Mouse (Mus musculus): ENCODE data around the gene Pik3ca.

DNA sequence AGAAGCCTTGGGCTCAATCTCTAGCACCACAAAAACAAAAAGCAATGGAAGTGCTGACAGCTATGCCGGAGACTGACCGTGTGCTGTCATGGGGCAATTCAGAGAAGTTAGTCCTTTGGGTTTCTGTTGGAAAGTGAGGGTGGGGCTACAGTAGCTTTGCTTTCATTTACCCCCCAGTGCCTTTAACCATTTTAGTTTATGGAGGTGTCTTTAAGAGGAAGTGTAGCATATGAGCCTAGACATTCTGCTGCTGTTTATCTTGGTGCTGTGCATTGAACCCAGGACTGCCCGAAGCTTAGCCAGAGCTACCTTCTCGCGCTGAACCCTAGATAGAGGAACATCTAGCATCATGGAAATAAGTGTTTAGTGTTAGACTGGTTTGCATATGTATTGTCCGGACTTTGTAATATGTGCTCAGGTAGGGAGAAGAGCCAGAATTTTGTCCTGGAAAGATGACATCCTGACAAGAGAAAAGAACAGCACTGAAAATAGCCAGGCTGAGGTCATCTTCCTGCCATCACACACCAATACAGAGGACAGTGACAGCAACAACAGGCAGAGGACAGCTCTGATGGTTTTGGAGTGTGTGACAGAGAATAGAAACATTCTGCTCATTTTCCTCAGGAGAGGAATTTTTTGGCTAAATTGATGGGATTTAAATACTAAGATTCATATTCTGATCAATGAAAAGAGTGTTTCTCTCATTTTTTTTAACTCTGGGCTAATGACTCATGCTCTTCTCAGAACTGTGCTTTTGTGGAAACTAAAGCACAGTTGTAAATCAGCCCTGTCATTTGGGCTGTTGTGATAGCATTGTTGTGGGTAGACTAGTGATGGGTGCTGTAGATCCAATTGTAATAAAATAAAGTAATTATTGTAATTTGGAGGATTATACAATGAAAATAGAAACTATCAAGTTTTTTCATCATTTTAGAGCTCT is 23.9 kb downstream of the Pik3ca start:
- TF ChIP-seq CTCF (IDR thresholded peaks at IDR 0.05; ENCODE audit: control insufficient read depth, insufficient read depth, insufficient read length): no peak
- no peak for TF ChIP-seq CEBPB (IDR thresholded peaks at IDR 0.05; ENCODE audit: low read depth)
- no peak for TF ChIP-seq USF1 (IDR thresholded peaks at IDR 0.05; ENCODE audit: low read depth)
- peak; percentile 38 for TF ChIP-seq FOSL1 (IDR thresholded peaks at IDR 0.05; ENCODE audit: insufficient read depth, low read length, poor library complexity, severe bottlenecking)
- peak; percentile 14 for TF ChIP-seq MAX (IDR thresholded peaks at IDR 0.05)
- no peak for TF ChIP-seq MYOD1 (IDR thresholded peaks at IDR 0.05; ENCODE audit: control insufficient read depth, insufficient read length, low read depth)
- no peak for TF ChIP-seq MYOG (IDR thresholded peaks at IDR 0.05; ENCODE audit: control insufficient read depth, extremely low read depth, insufficient read length)
